Mouse (Mus musculus): ENCODE measurements around the gene Arhgef16.

Arhgef16 gene

DNA sequence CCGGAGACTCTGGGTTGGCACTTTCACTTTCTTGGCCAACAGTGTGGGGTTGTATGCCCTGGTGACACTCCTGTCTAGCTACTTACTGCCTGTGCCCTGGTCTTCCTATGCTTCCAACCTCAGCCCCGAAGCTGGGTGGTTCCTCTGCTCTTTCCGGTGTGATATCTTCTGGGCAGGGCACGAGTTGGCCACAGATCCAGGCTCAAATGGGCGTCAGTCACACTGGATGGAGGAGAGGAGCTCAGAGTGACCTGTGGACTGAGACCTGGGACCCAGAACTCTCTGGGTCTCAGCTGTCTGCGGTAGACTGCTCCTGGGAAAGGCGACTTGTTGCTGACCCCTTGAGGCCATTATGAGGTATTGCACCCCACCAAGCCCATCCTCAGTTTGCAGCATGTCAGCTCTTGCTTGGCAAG lies at the start of gene Arhgef16:
Gene Arhgef16 (minus strand): TSS at position 211 of the 416 bp plus-strand sequence.
- DNase-seq (ENCODE audit: low read depth, low spot score) = peak; percentile 77

DNA sequence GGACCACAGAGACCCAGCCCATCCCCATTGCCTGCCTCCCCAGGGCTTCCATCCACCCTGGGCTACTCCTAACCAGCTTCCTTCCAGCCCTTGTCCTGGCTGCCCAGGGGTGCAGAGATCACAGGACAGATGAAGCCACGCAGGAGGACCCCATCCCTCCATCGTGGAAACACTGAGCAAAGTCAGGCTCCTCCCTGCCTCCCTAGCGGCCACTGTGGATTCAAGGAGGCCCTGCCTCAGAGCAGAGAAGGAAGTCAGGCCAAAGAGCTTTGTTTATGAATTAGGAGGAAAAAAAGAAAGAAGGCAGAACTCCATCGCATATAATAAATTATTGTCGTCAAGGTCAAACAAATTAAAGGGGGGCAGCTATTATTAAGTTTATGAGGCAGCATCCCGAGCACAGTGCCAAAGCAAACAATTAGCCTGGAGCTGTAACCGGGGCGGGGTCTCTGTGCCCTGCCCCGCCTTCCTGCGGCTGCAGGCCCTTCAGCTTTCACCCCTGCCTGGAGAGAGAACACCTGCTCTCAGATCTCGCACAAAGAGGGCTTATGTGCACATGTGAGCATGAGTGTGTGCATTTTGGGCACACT lies 46.8 kb upstream of the Arhgef16 start:
- DNase-seq (ENCODE audit: low read depth, low spot score) = no peak

DNA sequence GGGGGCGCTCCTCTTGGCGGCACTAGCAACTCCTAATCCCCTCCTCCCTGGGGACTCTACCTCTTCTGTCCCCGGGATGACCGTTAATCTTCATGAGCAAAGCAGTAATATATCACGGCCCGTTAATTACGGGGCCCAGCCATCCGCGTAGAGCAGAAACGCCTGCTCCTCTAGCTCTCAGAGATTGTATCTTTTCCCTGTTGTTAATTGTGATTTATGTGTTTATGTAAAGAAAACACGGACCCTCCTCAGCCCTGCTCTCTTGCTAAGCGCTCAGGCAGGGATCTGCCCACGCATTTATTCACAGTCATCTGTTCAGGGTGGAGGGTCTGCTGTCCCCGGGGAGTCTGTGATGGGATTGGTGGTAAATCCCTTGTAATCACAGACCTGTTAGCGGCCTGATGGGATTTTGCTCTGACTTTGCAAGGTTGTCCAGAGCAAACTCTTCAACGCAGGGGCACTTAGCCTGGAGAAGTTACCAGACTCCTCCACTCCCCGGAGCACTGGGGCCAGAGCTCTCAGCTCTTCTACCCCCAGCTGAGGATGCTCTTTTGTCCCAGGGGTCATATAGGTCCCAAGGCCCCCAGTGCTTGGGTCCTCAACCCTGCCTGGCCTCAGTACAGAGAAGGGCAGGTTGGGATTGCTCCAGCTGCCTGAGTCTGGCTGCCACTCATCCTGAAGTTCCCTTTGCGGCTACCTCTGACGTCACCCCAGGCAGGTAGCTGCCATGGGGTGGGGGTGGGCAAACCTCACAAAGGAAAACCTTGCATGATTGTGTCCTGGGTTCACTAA lies 45.5 kb upstream of the Arhgef16 start:
- DNase-seq (ENCODE audit: low read depth, low spot score) = no peak

DNA sequence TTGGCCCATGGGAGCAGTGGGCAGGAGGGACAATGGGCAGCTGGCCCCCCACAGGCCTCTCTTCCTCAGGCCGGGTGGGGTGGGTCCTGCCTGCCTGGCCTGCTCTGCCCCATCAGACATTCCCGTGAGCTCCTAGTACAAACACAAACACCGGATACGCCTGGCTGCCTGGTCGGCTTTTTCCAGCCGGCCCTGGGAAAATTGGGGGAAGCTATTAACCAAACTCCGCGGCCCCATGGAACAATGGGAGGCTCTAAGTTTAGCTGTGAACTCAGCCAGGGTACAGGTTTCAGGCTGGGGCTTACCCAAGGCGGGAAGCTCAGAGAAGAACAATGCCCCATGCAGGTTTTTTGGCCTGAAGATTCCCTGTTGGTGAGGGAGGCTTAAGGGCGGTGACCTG lies 35.2 kb upstream of the Arhgef16 start:
- DNase-seq (ENCODE audit: low read depth, low spot score) = peak; percentile 49

DNA sequence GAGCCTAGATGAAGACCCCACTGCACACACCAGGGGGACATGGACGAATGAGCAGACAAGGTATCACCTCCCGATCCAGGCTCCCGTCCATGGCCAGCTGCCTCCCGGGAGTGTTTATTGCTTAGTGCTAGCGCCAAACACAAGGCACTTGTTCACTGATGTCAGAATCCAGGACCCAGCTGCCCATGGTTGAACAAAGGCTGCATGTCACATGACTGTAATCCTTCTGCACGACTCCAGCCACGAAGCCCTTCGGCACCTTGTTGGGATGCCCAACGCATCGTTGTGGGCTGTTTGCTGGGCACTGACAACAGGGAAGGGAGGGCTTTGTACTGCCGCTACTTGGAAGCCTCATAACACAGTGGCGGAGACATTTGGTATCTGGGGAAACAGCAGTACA lies 34.3 kb upstream of the Arhgef16 start, which contains the start of gene B230104I21Rik:
Gene B230104I21Rik (plus strand): TSS at position 367 of the 400 bp plus-strand sequence.
- DNase-seq (ENCODE audit: low read depth, low spot score) = no peak

DNA sequence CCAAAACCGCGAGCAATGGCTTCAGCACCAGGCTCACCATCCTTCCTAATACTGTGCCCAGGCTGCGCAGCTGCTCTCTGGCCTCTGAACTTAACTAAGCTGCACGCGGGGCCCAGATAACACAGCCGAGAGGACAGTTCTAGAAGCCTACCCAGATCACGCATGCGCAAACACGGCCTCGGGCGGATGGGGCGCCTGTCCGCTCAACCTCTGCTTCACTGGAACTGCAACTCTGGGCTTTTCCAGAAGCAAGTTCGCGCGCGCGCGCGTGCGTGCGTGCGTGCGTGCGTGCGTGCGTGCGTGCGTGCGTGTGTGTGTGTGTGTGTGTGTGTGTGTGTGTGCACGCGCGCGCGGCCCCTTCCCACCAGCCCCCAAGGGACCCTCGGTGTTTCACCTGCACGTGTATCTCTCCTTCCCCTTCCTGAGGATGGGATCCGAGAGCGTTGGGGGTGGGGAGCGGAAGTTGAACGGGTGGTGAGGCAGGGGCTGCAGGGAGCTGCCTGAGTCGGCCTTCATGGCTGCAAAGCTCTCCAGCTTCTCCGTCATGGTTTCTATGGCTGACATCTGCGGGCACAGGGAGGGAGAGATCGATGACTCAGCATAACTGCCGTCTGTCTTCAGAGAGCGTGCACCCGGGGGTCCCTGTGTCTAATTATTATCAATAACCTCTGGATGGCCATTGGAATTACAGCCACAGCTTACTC lies 33.4 kb upstream of the Arhgef16 start:
- peak; percentile 78 for DNase-seq (ENCODE audit: low read depth, low spot score)

DNA sequence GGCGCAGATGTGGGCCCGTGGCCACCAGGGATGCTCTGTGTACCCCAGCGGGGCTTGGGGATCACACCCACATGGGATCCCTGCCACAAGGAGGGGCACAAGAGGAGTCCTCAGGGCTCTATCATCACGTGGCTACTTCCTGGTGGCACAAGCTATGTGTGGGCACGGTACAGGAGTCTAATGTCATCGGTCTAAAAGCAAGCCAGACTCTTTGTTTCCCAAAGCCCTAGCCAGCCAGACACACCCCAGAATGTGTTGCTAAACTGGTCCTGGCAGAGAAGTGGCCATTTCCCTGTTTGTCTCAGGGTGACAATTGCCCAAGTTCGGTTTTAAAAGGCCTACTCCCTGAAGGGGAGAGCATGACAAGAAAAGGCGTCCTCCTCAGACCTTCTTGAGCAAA lies 31.8 kb upstream of the Arhgef16 start:
- DNase-seq (ENCODE audit: low read depth, low spot score) = no peak

DNA sequence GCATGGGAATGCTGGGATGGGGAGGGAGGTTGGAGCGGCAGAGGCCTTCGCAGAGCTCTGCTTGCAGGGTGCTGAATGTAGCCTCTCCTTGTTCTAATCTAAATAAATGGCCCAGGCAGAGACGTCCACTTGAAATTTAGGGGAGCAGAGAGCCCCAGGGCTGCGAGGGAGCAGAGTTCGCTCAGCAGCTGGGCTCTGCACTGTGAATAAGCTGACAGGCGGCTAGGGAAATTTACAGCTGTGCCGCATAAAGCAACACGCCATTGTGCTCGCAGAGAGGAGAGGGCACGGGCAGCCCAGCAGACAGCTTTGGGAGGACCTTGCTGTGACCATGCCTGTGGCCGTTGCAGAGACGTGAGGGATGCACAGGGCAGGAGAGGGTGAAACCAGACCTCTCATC lies 29.8 kb upstream of the Arhgef16 start:
- DNase-seq (ENCODE audit: low read depth, low spot score) = no peak

DNA sequence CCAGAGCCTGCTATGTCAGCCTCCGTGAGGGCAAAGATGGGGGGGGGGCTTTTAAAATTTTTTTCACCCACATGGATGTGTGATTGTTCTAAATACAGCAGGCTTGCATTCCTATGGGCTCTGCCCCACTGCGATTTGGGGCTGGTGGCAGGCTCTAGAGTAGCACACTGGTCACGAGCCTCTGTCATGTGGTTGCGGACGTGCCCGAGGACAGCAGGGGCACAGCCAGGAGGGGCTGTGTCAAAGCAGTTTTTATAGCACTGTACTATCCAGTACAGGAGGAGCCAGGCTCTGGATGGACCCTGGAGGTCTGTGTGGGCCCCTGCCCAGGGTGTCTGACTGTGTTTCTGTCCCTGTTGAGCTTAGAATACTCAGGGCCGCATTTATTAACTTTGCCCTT lies 28.5 kb upstream of the Arhgef16 start:
- no peak for DNase-seq (ENCODE audit: low read depth, low spot score)

DNA sequence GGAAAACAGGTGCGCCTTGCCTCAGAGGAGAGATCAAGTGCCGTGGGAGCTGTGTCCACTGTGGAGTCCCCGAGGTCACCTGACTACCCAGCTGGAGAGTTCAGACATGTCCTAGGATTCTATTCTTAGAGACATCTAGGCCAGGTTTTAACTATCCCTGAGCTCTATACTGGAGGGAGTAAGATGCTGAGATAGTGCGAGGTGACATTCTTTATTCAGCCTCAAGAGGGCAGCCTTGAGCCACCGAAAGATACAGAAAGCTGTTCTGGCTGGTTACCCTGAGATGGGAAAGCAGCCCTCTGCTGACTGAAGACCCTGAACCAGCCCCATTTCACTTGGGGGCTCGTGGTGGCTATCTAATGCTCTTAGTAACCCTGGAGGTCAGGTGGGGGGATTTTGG lies 27.4 kb upstream of the Arhgef16 start:
- peak; percentile 80 for DNase-seq (ENCODE audit: low read depth, low spot score)

DNA sequence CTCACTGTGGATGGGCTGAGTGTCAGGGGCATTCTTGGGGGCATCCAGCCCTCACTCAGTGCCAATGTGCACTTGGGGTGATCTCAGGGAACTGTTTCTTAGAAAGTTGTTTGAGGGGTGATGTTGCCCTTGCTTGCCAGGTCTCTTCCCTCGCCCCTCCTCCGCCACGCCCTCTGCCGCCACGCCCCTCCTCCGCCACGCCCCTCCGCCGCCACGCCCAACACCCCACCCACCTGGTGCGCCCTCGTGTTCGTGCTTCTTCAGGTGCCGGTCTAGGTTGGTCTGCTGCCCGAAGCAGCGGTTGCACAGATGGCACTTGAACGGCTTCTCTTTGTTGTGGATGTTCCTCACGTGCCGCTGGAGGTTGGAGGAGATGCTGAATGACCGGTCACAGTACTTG lies 27.0 kb upstream of the Arhgef16 start:
- peak; percentile 17 for DNase-seq (ENCODE audit: low read depth, low spot score)

DNA sequence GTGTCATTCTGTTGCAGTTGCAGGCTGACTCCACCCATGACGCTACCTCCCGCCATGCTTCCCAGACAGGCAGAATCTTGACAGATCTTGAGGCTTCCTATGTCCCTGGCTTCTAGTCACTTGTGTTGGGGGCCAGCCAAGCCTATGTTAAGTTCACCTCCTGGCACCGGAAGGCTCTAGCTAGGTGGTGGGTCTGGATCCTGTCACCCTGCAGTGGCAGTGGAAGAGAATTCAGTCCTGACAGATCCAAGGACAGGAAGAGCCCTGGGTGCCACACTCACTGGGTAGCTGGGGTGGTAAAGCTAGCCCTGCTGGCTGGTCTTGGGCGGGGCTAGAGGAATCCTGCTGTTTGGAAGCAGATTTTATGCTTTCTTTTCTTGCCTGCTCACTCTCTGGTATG lies 23.9 kb upstream of the Arhgef16 start:
- no peak for DNase-seq (ENCODE audit: low read depth, low spot score)

DNA sequence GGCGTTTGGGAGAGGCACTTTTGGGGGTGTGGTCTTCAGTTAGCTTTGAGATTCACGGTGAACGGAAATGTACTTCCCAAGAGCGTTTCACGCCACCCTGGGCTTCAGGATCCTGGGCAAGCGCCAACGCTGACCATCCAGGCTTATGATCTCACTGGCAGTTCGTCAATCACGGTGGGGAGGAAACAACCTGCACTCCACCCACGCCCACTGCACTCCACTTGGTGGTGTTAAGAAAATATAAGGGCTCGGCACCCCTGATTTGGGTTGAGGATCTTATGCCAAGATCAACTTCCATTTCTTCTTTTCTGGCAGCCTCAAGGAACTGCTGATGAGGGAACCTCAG lies 12.1 kb upstream of the Arhgef16 start:
- no peak for DNase-seq (ENCODE audit: low read depth, low spot score)

DNA sequence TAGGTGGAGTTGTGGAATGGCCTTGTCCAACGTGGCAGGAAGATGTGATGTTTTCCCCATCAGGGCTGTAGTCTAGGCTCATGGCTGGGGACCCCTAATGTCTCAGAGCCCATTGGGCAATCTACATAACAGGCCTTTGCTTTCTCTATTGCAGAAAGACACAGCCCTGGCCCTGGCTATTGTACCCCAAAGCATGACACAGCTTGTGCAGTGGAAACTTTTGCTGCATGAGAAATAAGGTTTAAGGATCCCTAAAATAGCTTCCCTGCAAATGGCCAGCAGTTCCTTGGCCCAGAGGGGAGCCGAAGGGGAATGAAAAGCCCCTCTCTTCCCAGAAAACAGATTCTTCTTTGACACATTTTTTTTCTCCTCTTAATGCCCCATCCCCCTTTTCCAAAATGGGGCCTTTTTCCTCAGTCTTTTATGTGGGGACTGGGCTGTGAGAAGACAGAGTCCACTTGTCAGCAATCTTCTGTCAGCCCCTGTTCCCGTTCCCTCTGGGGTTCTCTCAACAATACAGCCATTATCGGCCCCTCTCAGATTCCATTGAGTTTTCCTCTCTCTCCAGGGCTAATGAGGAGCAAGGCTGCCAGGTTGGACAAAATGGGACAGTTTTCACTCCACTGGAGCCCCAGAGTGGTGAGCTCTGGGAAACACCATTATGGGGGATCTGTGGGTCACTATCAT lies 11.6 kb upstream of the Arhgef16 start:
- no peak for DNase-seq (ENCODE audit: low read depth, low spot score)

DNA sequence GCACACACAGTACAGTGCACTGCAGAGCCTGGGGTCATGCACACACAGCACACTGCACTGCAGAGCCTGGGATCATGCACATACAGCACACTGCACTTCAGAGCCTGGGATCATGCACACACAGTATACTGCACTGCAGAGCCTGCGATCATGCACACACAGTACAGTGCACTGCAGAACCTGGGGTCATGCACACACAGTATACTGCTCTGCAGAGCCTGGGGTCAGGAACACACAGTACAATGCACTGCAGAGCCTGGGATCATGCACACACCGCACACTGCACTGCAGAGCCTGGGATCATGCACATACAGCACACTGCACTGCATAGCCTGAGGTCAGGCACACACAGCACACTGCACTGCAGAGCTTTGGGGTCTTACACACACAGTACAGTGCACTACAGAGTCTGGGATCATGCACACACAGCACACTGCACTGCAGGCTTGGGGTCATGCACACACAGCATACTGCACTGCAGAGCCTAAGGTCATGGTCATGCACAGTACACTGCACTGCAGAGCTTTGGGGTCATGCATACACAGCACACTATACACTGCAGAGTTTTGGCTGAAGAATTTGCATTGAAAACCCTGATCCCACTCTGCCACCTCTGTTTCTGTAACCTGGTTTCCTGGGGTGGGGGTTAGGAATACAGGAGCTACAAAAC lies 10.8 kb upstream of the Arhgef16 start:
- DNase-seq (ENCODE audit: low read depth, low spot score) = no peak

DNA sequence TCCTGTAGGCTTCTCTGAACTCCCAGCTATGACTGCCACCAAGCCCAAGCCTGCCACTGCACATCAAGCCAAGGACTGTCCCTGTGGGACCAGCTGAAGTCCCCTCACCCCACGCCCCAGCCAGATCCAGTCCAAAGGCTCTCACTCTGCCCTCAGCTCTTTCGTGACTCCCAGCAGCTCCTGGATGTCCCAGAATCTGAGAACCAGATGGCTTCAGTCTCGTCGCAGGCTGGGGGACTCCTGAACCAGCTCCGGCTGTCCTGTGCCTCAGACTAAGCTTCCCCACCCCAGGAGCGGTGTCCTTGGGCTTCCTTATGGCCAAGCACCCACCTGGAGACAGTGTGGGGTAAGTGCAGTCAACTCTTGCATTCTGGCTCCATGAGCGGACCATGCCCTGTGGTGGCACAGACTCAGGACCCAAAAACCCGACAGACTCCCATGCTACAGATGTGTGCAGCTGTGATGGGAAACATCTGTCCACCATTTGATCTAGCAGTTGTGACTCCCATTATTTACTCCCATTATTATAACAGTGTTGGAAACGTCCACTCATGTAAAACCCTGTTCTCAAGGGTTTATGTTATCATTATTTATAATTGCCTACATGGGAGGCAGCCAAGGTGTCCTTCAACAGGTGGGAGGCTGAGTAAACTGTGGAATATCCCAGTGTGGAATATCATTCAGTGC lies 9.2 kb upstream of the Arhgef16 start:
- no peak for DNase-seq (ENCODE audit: low read depth, low spot score)

DNA sequence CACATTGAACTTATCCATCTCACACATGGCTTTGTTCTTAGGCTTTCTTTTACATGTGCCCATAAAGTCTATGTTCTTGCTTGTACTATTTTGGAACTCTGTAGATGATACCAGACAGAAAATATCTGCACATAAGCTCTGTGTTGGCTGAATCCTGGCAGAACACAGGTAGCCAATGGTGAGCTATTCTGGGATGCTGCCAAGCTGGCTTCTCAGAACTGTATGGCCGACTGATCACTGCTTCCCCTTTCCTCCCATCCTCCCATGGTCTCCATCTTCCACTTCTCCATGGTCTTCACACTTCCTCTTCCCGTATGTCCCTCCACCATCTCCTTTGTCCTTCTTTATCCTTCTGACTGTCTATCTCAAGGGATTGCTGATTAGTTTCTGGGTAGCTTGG lies 7.7 kb upstream of the Arhgef16 start:
- no peak for DNase-seq (ENCODE audit: low read depth, low spot score)

DNA sequence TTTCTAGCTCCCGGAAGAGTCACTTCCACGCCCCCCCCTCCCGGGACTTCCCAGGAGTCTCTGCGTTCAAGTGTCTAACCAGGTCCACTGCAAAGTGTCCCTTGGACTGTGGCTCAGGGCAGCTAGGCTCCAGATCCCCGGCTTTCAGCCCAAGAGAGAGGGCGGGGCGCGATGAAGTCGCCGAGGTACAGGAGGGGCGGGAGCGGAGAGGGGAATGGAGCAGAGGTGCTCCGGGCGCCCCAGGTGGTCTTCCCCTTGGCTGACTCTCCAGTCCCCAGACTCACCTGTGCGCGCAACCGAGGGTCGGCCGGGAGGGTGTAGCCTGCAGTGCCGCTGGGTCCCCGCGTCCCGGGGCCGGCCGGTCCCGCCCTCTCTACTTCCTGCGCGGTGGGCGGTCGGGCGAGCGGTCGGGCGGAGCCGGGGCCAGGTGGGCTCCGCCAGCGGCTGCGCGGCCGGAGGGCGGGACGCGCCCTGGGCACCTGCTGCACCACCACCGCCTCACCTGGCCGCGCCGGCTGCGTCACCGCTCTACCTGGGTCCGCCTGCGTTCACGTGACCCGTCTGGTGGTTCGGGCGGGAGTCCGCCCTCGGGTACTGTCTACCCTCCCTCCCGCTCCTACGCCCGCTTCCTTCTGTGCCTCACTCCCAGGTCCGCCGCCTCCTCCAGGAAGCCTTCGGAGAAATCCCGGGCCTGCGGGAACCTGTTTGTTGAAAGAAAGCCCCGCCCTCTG lies 1.8 kb downstream of the Arhgef16 start:
- DNase-seq (ENCODE audit: low read depth, low spot score) = peak; percentile 66

DNA sequence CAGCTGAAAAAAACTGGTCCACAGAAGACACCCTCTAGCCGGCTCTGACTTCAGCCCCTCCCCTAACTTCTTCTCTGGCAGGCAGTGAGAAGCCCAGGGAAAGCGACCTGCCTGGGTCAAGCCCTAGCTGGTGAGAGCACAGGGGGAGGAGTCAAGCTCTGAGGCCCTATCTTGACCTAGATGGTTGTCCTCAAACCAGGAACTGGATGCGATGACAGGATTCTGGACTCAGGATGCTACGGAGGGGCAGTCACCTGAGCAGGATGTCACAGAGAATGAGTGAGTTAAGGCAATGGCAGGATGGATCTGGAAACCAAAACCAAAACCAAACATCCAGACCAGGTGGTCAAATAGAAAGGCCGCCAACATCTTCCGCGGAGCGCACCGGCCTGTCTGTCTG lies 3.7 kb downstream of the Arhgef16 start:
- DNase-seq (ENCODE audit: low read depth, low spot score) = peak; percentile 83

DNA sequence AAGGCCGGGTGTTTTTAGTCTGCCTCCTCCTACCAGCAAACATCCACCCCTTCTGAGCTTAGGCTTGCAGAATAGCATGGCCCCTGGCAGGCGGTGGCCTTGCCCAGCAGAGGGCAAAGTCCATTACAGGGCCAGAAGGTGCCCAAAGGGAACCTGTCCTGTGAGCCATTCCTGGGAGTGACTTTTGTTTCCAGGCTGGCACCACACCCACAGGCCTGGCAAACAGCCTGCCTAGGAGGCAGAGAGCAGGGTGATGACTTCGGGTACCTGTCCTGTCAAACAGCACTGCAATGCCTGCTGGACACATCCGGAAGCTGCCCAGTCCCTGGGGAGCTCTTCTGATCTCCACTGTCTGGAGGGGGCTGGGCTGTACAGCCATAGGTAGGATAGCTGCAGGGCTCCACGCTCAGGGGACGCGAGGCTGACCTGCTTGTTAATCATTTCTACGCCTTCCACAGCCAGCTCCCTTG lies 7.2 kb downstream of the Arhgef16 start:
- no peak for DNase-seq (ENCODE audit: low read depth, low spot score)

Data from ES-CJ7 (cell line).